Mouse (Mus musculus): ENCODE data around the gene Itpr1. TPM values are rescaled to one million over a fixed set of nuclear protein-coding genes. Genes with fewer than 3 reads are reported as not detected.
A peak's percentile ranks its signal among the peaks of the same experiment; 100 is the strongest.

Itpr1 gene
- polyA plus RNA-seq, 1 experiment from 2014 or later, result 15.6 TPM

DNA sequence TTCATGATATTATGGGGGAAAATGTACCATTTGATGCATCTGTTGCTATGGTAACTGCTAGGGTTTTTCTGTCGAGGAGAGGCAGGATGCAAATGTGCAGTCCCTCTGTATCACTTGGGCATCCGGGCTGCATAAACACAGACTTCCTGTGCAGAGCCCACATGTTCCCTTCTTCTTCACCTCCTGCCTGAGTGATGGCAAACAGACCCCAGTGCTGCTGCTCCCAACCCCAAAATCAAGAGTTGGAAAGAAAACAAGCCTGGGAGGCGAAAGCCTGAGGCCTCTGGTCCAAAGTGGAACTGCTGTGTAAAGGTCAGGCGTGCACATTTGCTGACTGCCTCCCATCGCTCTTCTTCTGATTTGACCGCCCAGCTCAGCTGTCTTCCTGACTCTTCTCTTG is 222.6 kb downstream of the Itpr1 start:
- no peak for ATAC-seq (replicated peaks; ENCODE audit: low FRiP score, low TSS enrichment, low read depth)
- Histone ChIP-seq H3K9ac (ENCODE audit: low read length) (no peak overlapping the region), H3K4me1 (replicated peaks; ENCODE audit: control insufficient read depth, insufficient read depth, low read length) (peaks cover 13% of the 10 kb centered on the region), H3K4me2 (ENCODE audit: low read length) (no peak overlapping the region), H3K9me3 (ENCODE audit: control insufficient read depth, low read length) (no peaks in the 10 kb centered on the region), H3K27me3 (replicated peaks; ENCODE audit: control insufficient read depth, insufficient read depth, low read length) (no peaks in the 10 kb centered on the region), H3K27ac (ENCODE audit: low read depth) (peak overlapping the region; percentile 65), H3K4me3 (ENCODE audit: low read depth, low read length) (no peak overlapping the region), H3K36me3 (ENCODE audit: control insufficient read depth, insufficient read depth, low read length) (peaks cover 14% of the 10 kb centered on the region)
- DNase-seq (ENCODE audit: low spot score), result no peak
- WGBS, result 32% methylated on average over 6 of the region's 6 CpGs

DNA sequence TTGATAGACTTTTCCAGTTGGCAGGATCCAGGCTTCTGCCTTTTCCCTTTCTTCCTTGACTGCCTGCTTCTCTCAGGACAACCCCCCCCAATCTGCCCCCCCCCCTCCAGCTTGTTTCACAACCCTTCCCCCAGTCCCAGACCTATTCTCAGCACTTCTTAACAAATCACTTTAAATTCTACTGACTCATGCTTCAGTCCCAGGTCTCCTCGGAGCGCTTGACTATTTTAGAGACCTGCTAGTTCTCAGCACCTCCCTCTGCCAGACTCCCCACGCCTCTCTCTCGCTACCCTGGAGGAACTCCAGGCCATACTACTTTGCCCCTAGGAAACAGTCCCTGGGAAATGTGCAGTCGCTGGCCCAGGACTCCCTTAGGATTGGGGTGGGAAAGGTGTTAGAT is 223.7 kb downstream of the Itpr1 start:
- Histone ChIP-seq H3K9ac (ENCODE audit: low read length) (no peak overlapping the region), H3K4me2 (ENCODE audit: low read length) (no peak overlapping the region), H3K27me3 (replicated peaks; ENCODE audit: control insufficient read depth, insufficient read depth, low read length) (no peaks in the 10 kb centered on the region), H3K4me3 (ENCODE audit: low read depth, low read length) (no peak overlapping the region), H3K36me3 (ENCODE audit: control insufficient read depth, insufficient read depth, low read length) (peaks cover 25% of the 10 kb centered on the region), H3K4me1 (replicated peaks; ENCODE audit: control insufficient read depth, insufficient read depth, low read length) (peaks cover 13% of the 10 kb centered on the region), H3K27ac (ENCODE audit: low read depth) (no peak overlapping the region), H3K9me3 (ENCODE audit: control insufficient read depth, low read length) (0 out of 2 replicates have a peak, but pooled peaks cover 4% of the 10 kb centered on the region)
- ATAC-seq (replicated peaks; ENCODE audit: low FRiP score, low TSS enrichment, low read depth), result no peak
- 25% methylated on average over 5 of the region's 5 CpGs for WGBS
- DNase-seq (ENCODE audit: low spot score), result no peak

- H3K4me3 ChIP-seq (ENCODE audit: low read depth, low read length), result no peak overlapping the region
- H3K36me3 ChIP-seq (ENCODE audit: control insufficient read depth, insufficient read depth, low read length), result peaks cover 29% of the 10 kb centered on the region
- ATAC-seq (replicated peaks; ENCODE audit: low FRiP score, low TSS enrichment, low read depth) (no peak), DNase-seq (ENCODE audit: low spot score) (no peak)
- H3K4me2 ChIP-seq (ENCODE audit: low read length), result no peak overlapping the region
- H3K9me3 ChIP-seq (ENCODE audit: control insufficient read depth, low read length), result 0 out of 2 replicates have a peak, but pooled peaks cover 4% of the 10 kb centered on the region
- no peak overlapping the region for H3K9ac ChIP-seq (ENCODE audit: low read length)
- no peaks in the 10 kb centered on the region for H3K27me3 ChIP-seq (replicated peaks; ENCODE audit: control insufficient read depth, insufficient read depth, low read length)
- peaks cover 5% of the 10 kb centered on the region; the same call in 1 of the 2 replicates for H3K4me1 ChIP-seq (replicated peaks; ENCODE audit: control insufficient read depth, insufficient read depth, low read length)
- H3K27ac ChIP-seq (ENCODE audit: low read depth), result no peak overlapping the region
- WGBS, result 94% methylated on average over 2 of the region's 2 CpGs
Observed at GRCm38 (mm10) chr6:108441290-108441689, 228.4 kb downstream of the Itpr1 start.

- Histone ChIP-seq H3K4me3 (ENCODE audit: low read depth, low read length) (no peak overlapping the region), H3K27me3 (replicated peaks; ENCODE audit: control insufficient read depth, insufficient read depth, low read length) (no peaks in the 10 kb centered on the region), H3K9ac (ENCODE audit: low read length) (no peak overlapping the region), H3K27ac (ENCODE audit: low read depth) (no peak overlapping the region), H3K36me3 (ENCODE audit: control insufficient read depth, insufficient read depth, low read length) (peaks cover 29% of the 10 kb centered on the region), H3K9me3 (ENCODE audit: control insufficient read depth, low read length) (0 out of 2 replicates have a peak, but pooled peaks cover 4% of the 10 kb centered on the region), H3K4me2 (ENCODE audit: low read length) (no peak overlapping the region), H3K4me1 (replicated peaks; ENCODE audit: control insufficient read depth, insufficient read depth, low read length) (no peaks in the 10 kb centered on the region)
- DNase-seq (ENCODE audit: low spot score), result no peak
- ATAC-seq (replicated peaks; ENCODE audit: low FRiP score, low TSS enrichment, low read depth), result peak; percentile 65
- 66% methylated on average over 3 of the region's 3 CpGs for WGBS
Observed at GRCm38 (mm10) chr6:108442291-108442690, 229.4 kb downstream of the Itpr1 start.

DNA sequence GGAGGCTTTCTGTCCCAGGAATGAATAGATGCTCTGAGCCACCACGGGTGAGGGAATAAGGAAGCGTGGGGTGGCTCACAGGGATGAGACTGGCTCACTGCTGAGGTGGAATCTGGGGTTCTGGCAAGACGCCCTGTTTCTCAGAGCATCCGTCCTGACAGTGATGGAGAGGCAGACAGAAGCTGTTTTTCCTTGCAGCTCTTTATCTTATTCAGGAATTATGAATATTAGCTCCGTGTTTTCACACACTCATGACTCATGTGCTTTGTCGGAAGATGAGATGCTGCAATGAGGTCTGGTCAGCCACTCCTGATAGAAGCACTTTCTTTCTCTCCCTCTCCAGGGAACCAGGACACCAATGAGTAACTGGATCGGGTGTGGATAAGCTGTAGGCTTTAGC is 231.5 kb downstream of the Itpr1 start:
- Histone ChIP-seq H3K27me3 (replicated peaks; ENCODE audit: control insufficient read depth, insufficient read depth, low read length) (no peaks in the 10 kb centered on the region), H3K4me3 (ENCODE audit: low read depth, low read length) (no peak overlapping the region), H3K36me3 (ENCODE audit: control insufficient read depth, insufficient read depth, low read length) (peaks cover 22% of the 10 kb centered on the region), H3K4me1 (replicated peaks; ENCODE audit: control insufficient read depth, insufficient read depth, low read length) (no peaks in the 10 kb centered on the region; the same call in 1 of the 2 replicates), H3K9me3 (ENCODE audit: control insufficient read depth, low read length) (0 out of 2 replicates have a peak, but pooled peaks cover 4% of the 10 kb centered on the region), H3K4me2 (ENCODE audit: low read length) (no peak overlapping the region), H3K9ac (ENCODE audit: low read length) (no peak overlapping the region), H3K27ac (ENCODE audit: low read depth) (no peak overlapping the region)
- WGBS, result 58% methylated on average over 7 of the region's 7 CpGs
- ATAC-seq (replicated peaks; ENCODE audit: low FRiP score, low TSS enrichment, low read depth) (no peak), DNase-seq (ENCODE audit: low spot score) (no peak)

- 59% methylated on average over 7 of the region's 7 CpGs for WGBS
- no peaks in the 10 kb centered on the region; the same call in 1 of the 2 replicates for H3K4me1 ChIP-seq (replicated peaks; ENCODE audit: control insufficient read depth, insufficient read depth, low read length)
- H3K36me3 ChIP-seq (ENCODE audit: control insufficient read depth, insufficient read depth, low read length), result peaks cover 17% of the 10 kb centered on the region
- 0 out of 2 replicates have a peak, but pooled peaks cover 4% of the 10 kb centered on the region for H3K9me3 ChIP-seq (ENCODE audit: control insufficient read depth, low read length)
- DNase-seq (ENCODE audit: low spot score), result no peak
- H3K4me2 ChIP-seq (ENCODE audit: low read length), result no peak overlapping the region
- no peaks in the 10 kb centered on the region for H3K27me3 ChIP-seq (replicated peaks; ENCODE audit: control insufficient read depth, insufficient read depth, low read length)
- H3K27ac ChIP-seq (ENCODE audit: low read depth), result no peak overlapping the region
- no peak overlapping the region for H3K4me3 ChIP-seq (ENCODE audit: low read depth, low read length)
- no peak for ATAC-seq (replicated peaks; ENCODE audit: low FRiP score, low TSS enrichment, low read depth)
- H3K9ac ChIP-seq (ENCODE audit: low read length), result no peak overlapping the region
Observed at GRCm38 (mm10) chr6:108445006-108445405, 232.1 kb downstream of the Itpr1 start.

DNA sequence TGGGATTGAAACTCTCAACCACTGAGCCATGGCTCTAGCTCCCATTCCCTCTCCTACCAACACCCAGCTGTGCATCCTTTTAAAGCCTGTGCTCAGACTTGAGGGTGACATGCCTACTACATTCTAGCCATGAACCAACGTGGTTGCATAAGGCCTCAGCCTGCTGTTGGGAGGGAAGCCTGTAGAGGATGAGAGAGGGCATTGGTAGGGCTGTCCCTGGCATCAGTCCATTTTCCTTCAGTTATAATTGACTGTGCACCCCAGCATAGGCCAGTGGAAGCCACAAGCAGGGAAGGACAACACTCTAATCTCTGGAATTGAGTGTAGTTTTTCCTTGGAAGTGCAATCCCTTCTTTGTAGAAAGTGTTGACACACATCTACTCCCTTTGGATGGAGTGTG is 233.9 kb downstream of the Itpr1 start:
- peaks cover 4% of the 10 kb centered on the region; the same call in 1 of the 2 replicates for H3K36me3 ChIP-seq (ENCODE audit: control insufficient read depth, insufficient read depth, low read length)
- H3K9me3 ChIP-seq (ENCODE audit: control insufficient read depth, low read length), result no peaks in the 10 kb centered on the region
- ATAC-seq (replicated peaks; ENCODE audit: low FRiP score, low TSS enrichment, low read depth) (no peak), DNase-seq (ENCODE audit: low spot score) (no peak)
- no peaks in the 10 kb centered on the region for H3K27me3 ChIP-seq (replicated peaks; ENCODE audit: control insufficient read depth, insufficient read depth, low read length)
- H3K27ac ChIP-seq (ENCODE audit: low read depth), result no peak overlapping the region
- H3K4me2 ChIP-seq (ENCODE audit: low read length), result no peak overlapping the region
- WGBS, result 68% methylated on average over 1 of the region's 1 CpGs
- no peak overlapping the region for H3K4me3 ChIP-seq (ENCODE audit: low read depth, low read length)
- H3K9ac ChIP-seq (ENCODE audit: low read length), result no peak overlapping the region
- no peaks in the 10 kb centered on the region; the same call in 1 of the 2 replicates for H3K4me1 ChIP-seq (replicated peaks; ENCODE audit: control insufficient read depth, insufficient read depth, low read length)

DNA sequence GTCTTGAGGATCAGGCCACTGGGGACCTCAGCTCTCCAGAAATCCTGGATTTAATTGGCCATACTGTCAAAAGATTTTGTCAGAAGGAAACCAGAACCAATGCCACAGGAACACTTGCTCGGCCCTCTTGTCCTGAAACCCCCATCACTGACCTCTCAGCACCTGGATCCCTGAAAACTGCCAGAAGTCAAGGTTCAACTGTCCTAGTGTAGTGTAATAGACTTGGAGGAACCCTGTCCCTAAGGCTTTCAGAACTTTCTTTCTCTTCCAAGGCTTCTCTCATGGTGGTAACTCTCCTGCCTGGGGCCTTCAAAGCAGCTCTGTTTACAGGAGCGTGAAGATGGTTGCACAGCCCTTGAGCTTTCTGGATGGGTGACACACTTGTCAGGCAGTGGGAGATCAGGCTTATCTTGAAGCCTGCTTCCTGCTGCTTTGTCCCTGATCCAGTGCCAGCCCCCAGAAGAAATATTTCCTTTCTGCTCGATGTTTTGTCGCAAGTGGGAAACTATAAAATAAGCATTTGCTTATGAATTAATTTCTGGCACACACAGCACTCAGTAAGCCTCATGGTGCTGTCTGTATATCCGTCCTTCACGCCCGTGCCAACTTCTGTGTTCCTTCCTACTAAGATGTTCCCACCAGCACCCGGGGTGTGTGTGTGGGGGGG is 234.4 kb downstream of the Itpr1 start:
- no peaks in the 10 kb centered on the region; the same call in 1 of the 2 replicates for H3K4me1 ChIP-seq (replicated peaks; ENCODE audit: control insufficient read depth, insufficient read depth, low read length)
- DNase-seq (ENCODE audit: low spot score) (no peak), ATAC-seq (replicated peaks; ENCODE audit: low FRiP score, low TSS enrichment, low read depth) (no peak)
- H3K36me3 ChIP-seq (ENCODE audit: control insufficient read depth, insufficient read depth, low read length), result peaks cover 2% of the 10 kb centered on the region; the same call in 1 of the 2 replicates
- no peak overlapping the region for H3K4me2 ChIP-seq (ENCODE audit: low read length)
- H3K9me3 ChIP-seq (ENCODE audit: control insufficient read depth, low read length), result no peaks in the 10 kb centered on the region
- no peaks in the 10 kb centered on the region for H3K27me3 ChIP-seq (replicated peaks; ENCODE audit: control insufficient read depth, insufficient read depth, low read length)
- no peak overlapping the region for H3K4me3 ChIP-seq (ENCODE audit: low read depth, low read length)
- 67% methylated on average over 8 of the region's 8 CpGs for WGBS
- no peak overlapping the region for H3K27ac ChIP-seq (ENCODE audit: low read depth)
- no peak overlapping the region for H3K9ac ChIP-seq (ENCODE audit: low read length)

All from intestine, embryonic 14.5 days (tissue).